Mouse (Mus musculus): ENCODE data around the gene Leng9. TPM values are rescaled to one million over a fixed set of nuclear protein-coding genes. Genes with fewer than 3 reads are reported as not detected.

Gene Leng9
- polyA plus RNA-seq, 1 experiment from 2014 or later: 5.7 TPM

- Histone ChIP-seq H3K4me2 (no peak overlapping the region), H3K27me3 (no peaks in the 10 kb centered on the region), H3K36me3 (peaks cover 3% of the 10 kb centered on the region), H3K9me3 (no peaks in the 10 kb centered on the region), H3K4me3 (no peak overlapping the region), H3K4me1 (replicated peaks) (peaks cover 19% of the 10 kb centered on the region), H3K27ac (replicated peaks) (peak overlapping the region; percentile 59), H3K9ac (peak overlapping the region; percentile 5)
- ATAC-seq (ENCODE audit: low FRiP score, low read depth): peak; percentile 66
- WGBS: 34% methylated on average over 13 of the region's 13 CpGs
These were observed 19.3 kb downstream of the Leng9 start for GRCm38 (mm10) chr7:4130686-4131452.

GRCm38 (mm10) chr7:4128860-4129259 lies 21.3 kb downstream of the Leng9 start:
- peaks cover 31% of the 10 kb centered on the region for H3K4me1 ChIP-seq (replicated peaks)
- peak overlapping the region; percentile 21; the same call in 1 of the 2 replicates for H3K27ac ChIP-seq (replicated peaks)
- H3K9me3 ChIP-seq: no peaks in the 10 kb centered on the region
- WGBS: 74% methylated on average over 6 of the region's 6 CpGs
- no peaks in the 10 kb centered on the region for H3K27me3 ChIP-seq
- no peak overlapping the region for H3K9ac ChIP-seq
- no peak for ATAC-seq (ENCODE audit: low FRiP score, low read depth)
- H3K36me3 ChIP-seq: peaks cover 3% of the 10 kb centered on the region
- no peak overlapping the region for H3K4me3 ChIP-seq
- H3K4me2 ChIP-seq: no peak overlapping the region

- Histone ChIP-seq H3K9ac (no peak overlapping the region), H3K27ac (replicated peaks) (no peak overlapping the region), H3K4me3 (no peak overlapping the region), H3K27me3 (no peaks in the 10 kb centered on the region), H3K4me2 (no peak overlapping the region), H3K9me3 (no peaks in the 10 kb centered on the region), H3K4me1 (replicated peaks) (peaks cover 41% of the 10 kb centered on the region), H3K36me3 (peaks cover 3% of the 10 kb centered on the region)
- no peak for ATAC-seq (ENCODE audit: low FRiP score, low read depth)
- WGBS: 90% methylated on average over 4 of the region's 4 CpGs
These were observed 22.3 kb downstream of the Leng9 start for GRCm38 (mm10) chr7:4127894-4128293.

- ATAC-seq (ENCODE audit: low FRiP score, low read depth): no peak
- Histone ChIP-seq H3K27me3 (no peaks in the 10 kb centered on the region), H3K4me1 (replicated peaks) (peaks cover 46% of the 10 kb centered on the region), H3K9me3 (no peaks in the 10 kb centered on the region), H3K36me3 (peaks cover 3% of the 10 kb centered on the region), H3K9ac (no peak overlapping the region), H3K4me2 (no peak overlapping the region), H3K27ac (replicated peaks) (0 out of 2 replicates have a peak overlapping the region, but pooled peaks have one; percentile 32), H3K4me3 (no peak overlapping the region)
- WGBS: 85% methylated on average over 11 of the region's 11 CpGs
These were observed 23.0 kb downstream of the Leng9 start for GRCm38 (mm10) chr7:4126992-4127785.

- H3K4me1 ChIP-seq (replicated peaks): peaks cover 47% of the 10 kb centered on the region
- peak overlapping the region; percentile 61; the same call in 1 of the 2 replicates for H3K4me2 ChIP-seq
- H3K27ac ChIP-seq (replicated peaks): peak overlapping the region; percentile 82
- WGBS: 34% methylated on average over 9 of the region's 9 CpGs
- H3K36me3 ChIP-seq: peaks cover 3% of the 10 kb centered on the region
- H3K9ac ChIP-seq: peak overlapping the region; percentile 12; the same call in 1 of the 2 replicates
- no peaks in the 10 kb centered on the region for H3K27me3 ChIP-seq
- no peak overlapping the region for H3K4me3 ChIP-seq
- H3K9me3 ChIP-seq: no peaks in the 10 kb centered on the region
- ATAC-seq (ENCODE audit: low FRiP score, low read depth): no peak
These were observed 24.9 kb downstream of the Leng9 start for GRCm38 (mm10) chr7:4125306-4125705.

- H3K4me1 ChIP-seq (replicated peaks): peaks cover 52% of the 10 kb centered on the region
- WGBS: 10% methylated on average over 5 of the region's 5 CpGs
- peaks cover 3% of the 10 kb centered on the region for H3K36me3 ChIP-seq
- ATAC-seq (ENCODE audit: low FRiP score, low read depth): peak; percentile 0; the same call in 1 of the 2 replicates
- peak overlapping the region; percentile 82 for H3K27ac ChIP-seq (replicated peaks)
- H3K9ac ChIP-seq: peak overlapping the region; percentile 27
- peak overlapping the region; percentile 28 for H3K4me3 ChIP-seq
- H3K4me2 ChIP-seq: peak overlapping the region; percentile 61
- no peaks in the 10 kb centered on the region for H3K9me3 ChIP-seq
- no peaks in the 10 kb centered on the region for H3K27me3 ChIP-seq
These were observed 25.3 kb downstream of the Leng9 start for GRCm38 (mm10) chr7:4124856-4125255.

GRCm38 (mm10) chr7:4124315-4124759 lies 25.8 kb downstream of the Leng9 start:
- Histone ChIP-seq H3K9ac (peak overlapping the region; percentile 27; the same call in 1 of the 2 replicates), H3K27me3 (no peaks in the 10 kb centered on the region), H3K4me1 (replicated peaks) (peaks cover 54% of the 10 kb centered on the region), H3K27ac (replicated peaks) (peak overlapping the region; percentile 82), H3K9me3 (no peaks in the 10 kb centered on the region), H3K4me2 (peak overlapping the region; percentile 61), H3K36me3 (peaks cover 3% of the 10 kb centered on the region), H3K4me3 (peak overlapping the region; percentile 28)
- under 1% methylated on average over 10 of the region's 10 CpGs for WGBS
- peak; percentile 87 for ATAC-seq (ENCODE audit: low FRiP score, low read depth)

- ATAC-seq (ENCODE audit: low FRiP score, low read depth): peak; percentile 81
- H3K9ac ChIP-seq: peak overlapping the region; percentile 27; the same call in 1 of the 2 replicates
- peak overlapping the region; percentile 61 for H3K4me2 ChIP-seq
- no peaks in the 10 kb centered on the region for H3K27me3 ChIP-seq
- H3K4me1 ChIP-seq (replicated peaks): peaks cover 59% of the 10 kb centered on the region
- peak overlapping the region; percentile 82 for H3K27ac ChIP-seq (replicated peaks)
- H3K36me3 ChIP-seq: peaks cover 3% of the 10 kb centered on the region
- peak overlapping the region; percentile 28 for H3K4me3 ChIP-seq
- WGBS: 20% methylated on average over 1 of the region's 1 CpGs
- H3K9me3 ChIP-seq: no peaks in the 10 kb centered on the region
These were observed 26.4 kb downstream of the Leng9 start for GRCm38 (mm10) chr7:4123732-4124131.

GRCm38 (mm10) chr7:4122783-4123182 lies 27.4 kb downstream of the Leng9 start:
- Histone ChIP-seq H3K4me3 (peak overlapping the region; percentile 0; the same call in 1 of the 2 replicates), H3K36me3 (peaks cover 3% of the 10 kb centered on the region; the same call in 1 of the 2 replicates), H3K27me3 (no peaks in the 10 kb centered on the region), H3K9me3 (no peaks in the 10 kb centered on the region), H3K9ac (no peak overlapping the region), H3K4me2 (peak overlapping the region; percentile 61), H3K4me1 (replicated peaks) (peaks cover 59% of the 10 kb centered on the region), H3K27ac (replicated peaks) (peak overlapping the region; percentile 82)
- 79% methylated on average over 10 of the region's 10 CpGs for WGBS
- no peak for ATAC-seq (ENCODE audit: low FRiP score, low read depth)

- peak overlapping the region; percentile 61 for H3K4me2 ChIP-seq
- 25% methylated on average over 11 of the region's 11 CpGs for WGBS
- peak overlapping the region; percentile 0; the same call in 1 of the 2 replicates for H3K4me3 ChIP-seq
- peaks cover 59% of the 10 kb centered on the region for H3K4me1 ChIP-seq (replicated peaks)
- no peaks in the 10 kb centered on the region for H3K27me3 ChIP-seq
- no peak for ATAC-seq (ENCODE audit: low FRiP score, low read depth)
- no peaks in the 10 kb centered on the region for H3K9me3 ChIP-seq
- H3K27ac ChIP-seq (replicated peaks): peak overlapping the region; percentile 82
- peaks cover 3% of the 10 kb centered on the region; the same call in 1 of the 2 replicates for H3K36me3 ChIP-seq
- 0 out of 2 replicates have a peak overlapping the region, but pooled peaks have one; percentile 5 for H3K9ac ChIP-seq
These were observed 28.0 kb downstream of the Leng9 start for GRCm38 (mm10) chr7:4122076-4122768.
